Mouse (Mus musculus) mouse embryonic stem cell (cell line): ENCODE measurements around the gene Tia1.

Experiments
- in situ Hi-C, 2 experiments: fragments of 300-500 bp; cut with MboI; formaldehyde crosslinking; loops; 1 replicate in 1 of 2; 3 replicates in 1 of 2; pipeline ENCODE4 v1.14.3; 2019 to 2020; ENCODE audit warnings: low sequenced_read_pairs in 2 of 2, low pct_unique_long_range_greater_than_20kb in 1 of 2, mixed read lengths in 1 of 2; ENCODE audit not compliant: unreplicated experiment in 1 of 2

Tia1 gene

GRCm38 (mm10) chr6:86382551-86382950 lies 21.5 kb upstream of the Tia1 start:
- in situ Hi-C loops: no loop called here

DNA sequence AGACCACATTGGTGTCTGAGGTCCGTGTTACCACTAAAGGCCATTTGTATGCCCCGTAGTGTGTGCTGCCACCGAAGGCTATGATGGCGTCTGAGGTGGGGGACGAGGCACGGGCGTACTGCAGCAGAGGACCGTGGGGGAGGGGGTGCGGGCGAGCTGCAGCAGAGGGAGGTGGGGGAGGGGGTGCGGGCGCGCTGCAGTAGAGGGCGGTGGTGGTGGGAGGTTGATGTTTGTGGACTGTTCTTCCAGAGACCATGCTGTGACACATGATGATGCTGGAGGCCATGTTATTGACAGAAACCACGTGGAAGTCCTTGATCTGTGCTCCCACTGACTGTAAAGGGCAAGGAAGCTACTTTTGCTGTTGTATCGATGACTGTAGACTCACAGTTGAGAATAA lies 20.6 kb upstream of the Tia1 start:
- in situ Hi-C loops: no loop called here

DNA sequence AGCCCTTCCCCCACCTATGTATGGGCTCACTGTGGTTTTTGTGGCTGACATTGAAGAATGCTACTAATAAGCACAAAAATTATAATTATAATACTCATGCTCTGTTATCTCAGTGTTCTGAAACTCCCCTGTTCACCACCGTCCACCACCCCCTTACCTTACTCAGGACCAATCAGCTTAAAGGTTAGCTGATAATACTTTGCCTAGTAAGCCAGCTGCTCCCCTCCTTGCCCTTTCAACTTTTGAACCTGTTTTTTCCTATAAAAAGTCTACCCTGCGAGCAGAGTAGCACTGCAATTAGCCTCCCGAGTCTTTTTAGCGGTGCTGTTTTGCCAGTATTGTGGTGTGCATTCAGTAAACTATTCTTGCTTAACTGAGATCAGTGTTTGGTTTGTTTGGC lies 19.3 kb upstream of the Tia1 start:
- in situ Hi-C loops: no loop called here

- in situ Hi-C loops: no loop called here
These were observed 18.5 kb upstream of the Tia1 start for GRCm38 (mm10) chr6:86385362-86386104.

DNA sequence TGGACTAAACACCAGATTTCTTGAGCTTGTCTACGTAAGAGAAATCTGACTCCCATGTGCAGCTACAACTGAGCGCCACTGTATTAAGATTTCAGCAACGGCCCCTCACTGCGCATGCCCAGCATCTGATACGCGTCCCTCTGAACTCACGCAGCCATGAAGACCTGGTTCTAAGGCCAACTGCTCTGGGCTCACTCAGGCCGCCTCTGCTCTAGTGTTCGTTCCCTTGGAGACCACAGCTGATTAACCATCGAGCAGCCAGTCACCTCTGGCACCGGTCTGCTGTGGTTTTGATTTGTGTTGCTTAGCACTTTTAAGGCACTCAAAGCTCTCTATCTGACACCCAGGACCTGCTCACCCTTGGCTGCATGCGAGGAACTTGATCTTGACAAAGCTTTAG lies 16.7 kb upstream of the Tia1 start:
- in situ Hi-C loops: no loop called here

DNA sequence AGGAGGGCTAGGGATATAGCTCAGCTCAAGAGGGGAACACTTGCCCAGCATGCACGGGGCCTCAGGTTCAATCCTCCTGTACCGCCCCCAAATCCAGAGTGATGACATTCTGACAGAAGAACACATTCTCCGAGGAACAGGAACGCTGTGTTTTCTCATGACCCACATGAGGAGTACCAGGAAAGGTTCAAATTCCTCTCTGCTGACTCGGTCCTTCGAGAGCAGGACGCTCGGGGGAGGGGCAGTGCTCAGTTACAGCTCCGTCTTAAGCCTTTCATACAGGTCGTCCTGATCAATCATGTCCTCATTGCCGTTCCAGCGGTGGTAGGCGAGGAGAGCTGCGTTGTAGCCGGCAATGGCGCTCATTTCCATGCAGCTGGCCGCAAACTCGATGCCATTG lies 15.6 kb upstream of the Tia1 start:
- in situ Hi-C loops: no loop called here

DNA sequence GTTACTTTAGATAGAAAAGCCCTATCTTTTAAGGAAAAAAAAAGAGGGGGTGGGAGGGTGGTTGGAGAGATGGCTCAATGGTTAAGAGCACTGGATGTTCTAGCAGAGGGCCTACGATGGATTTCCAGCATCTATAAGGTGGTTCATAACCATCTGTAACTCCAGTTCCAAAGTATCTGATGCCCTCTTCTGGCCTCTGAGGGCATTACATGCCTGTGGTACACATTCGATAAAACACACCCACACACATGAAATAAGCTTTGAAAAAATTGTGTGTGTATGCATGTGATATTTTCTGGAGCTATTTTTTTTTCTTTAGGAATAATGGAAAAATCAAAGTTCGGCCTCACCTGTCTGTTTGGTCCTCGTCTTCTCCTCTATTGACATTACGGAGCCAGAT lies 12.7 kb upstream of the Tia1 start:
- in situ Hi-C loops: no loop called here

- in situ Hi-C loops: no loop called here
These were observed 10.8 kb upstream of the Tia1 start for GRCm38 (mm10) chr6:86393187-86393586.

DNA sequence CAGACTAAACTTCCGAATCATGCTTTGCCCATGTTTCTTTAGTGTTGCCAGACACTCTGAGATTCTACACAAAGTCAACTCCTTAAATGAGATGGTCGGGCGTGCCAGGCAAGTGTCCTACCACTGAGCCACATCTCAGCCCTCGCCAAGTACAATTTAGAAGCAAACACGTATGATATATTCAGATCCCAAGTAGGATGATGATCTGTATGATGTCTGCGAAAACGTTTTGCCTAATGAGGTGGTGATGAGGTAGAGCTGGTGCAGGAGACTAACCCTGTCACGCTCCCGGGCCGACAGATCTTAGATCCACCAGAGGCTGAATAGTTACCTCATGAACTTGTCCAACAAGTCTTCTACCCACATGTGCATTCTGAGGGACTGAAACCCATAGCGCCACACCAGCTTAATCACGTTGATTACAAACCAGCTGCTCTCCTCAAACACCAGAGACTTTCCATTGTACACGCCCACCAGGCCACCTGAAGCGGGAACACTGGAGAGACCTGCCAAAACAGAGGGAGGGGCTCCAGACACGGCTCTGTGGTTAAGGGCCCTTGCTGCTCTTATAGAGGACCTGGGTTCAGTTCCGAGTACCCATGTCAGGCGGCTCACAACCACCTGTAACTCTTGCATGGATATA lies 9.8 kb upstream of the Tia1 start:
- in situ Hi-C loops: no loop called here

DNA sequence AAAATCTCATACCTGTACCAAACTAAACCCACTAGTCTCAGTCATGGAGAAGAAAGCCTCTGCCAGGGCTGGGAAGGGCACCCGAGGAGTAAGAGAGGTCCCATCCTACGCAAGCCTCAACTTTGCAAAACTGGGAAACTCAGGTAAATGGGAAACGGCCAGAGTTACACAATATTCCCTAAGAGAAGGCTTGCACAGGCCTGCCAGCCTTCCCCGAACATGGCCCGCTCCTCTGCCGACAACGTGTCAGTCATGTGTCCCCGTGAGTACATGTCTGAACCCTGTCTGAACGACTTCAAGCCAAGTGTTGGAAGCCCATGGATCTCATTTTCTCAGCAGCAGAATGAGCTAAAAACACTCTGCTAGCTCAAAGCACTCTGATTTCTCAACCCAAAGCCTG lies 9.0 kb upstream of the Tia1 start:
- in situ Hi-C loops: no loop called here

DNA sequence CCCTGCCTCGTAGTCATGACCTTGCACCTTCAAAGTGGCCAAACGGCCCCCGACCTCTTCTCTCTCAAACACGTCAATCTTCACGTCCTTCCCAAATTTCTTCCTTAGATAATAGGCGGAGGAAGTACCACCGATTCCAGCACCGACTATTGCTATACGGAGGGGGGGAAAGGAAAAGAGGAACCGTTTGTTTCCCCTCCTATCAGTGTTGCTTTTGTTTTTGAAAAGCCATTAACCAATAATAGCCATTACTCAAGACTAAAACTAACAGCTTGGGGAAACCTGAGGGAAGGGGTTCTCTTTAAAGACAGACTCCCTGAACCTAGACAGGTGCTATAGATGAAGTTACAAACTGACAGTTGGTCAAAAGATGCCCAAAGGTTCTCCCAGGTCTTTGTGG lies 8.1 kb upstream of the Tia1 start:
- in situ Hi-C loops: no loop called here

GRCm38 (mm10) chr6:86396581-86397256 lies 7.3 kb upstream of the Tia1 start, which contains the start of gene Pcyox1:
TSS of gene Pcyox1 (minus strand) at chr6:86397154.
- in situ Hi-C loops: no loop called here

DNA sequence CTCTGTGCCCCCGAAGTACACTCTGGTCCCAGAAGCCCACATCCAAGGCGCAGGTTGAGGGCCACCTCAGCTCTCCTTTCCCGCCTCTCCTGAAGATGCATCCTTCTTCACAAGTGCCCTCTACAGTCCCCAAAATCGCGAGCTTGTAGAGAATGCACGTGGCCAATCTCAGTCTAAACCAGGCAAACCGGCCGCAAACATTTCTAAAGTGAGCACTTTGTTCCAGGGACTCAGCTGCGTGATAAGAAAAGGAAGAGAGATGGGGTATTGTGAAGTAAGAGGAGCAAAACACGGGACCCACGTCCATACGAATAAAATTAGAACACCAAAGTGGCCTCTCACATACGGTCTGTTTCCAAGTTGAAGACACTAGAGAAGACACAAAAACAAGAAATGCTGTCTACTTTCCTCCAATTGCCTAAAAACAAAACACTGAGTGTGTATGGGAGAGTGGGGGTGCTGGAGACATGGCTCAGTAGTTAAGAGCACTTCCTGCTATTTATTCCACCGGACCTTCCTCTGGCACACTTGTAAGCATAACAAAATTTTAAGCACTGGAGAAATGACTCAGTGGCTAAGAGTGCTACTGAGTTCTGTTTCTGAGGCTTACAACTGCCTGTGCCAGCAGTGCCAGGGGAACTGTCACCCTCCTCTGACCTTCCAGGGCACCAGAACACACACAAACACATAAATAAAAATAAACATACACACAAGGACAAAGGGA lies 6.6 kb upstream of the Tia1 start:
- in situ Hi-C loops: no loop called here

- in situ Hi-C loops: no loop called here
These were observed 5.0 kb upstream of the Tia1 start for GRCm38 (mm10) chr6:86398986-86399385.

GRCm38 (mm10) chr6:86399995-86400394 lies 4.0 kb upstream of the Tia1 start:
- in situ Hi-C loops: no loop called here

DNA sequence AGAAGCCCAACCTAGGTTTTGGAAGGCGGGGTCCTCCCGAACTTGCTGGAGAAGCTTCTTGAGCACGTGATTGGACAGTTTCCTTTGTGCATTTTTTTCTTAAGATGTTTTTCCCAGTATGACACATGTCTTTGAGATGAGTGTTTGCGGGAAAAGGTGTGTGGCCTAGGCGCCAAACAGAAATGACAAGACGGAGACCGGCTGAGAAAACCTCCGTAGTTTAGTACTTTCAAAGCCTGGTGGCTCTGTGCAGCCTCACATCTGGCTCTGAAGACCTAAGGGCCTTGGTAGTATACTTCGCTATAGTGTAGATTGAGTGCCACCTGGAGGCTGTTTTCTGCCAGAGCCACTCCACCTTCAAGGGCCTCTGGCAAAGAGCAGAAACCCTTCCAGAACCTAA lies 3.0 kb upstream of the Tia1 start:
- in situ Hi-C loops: no loop called here

- in situ Hi-C loops: no loop called here
These were observed 1.1 kb upstream of the Tia1 start for GRCm38 (mm10) chr6:86402681-86403607.

DNA sequence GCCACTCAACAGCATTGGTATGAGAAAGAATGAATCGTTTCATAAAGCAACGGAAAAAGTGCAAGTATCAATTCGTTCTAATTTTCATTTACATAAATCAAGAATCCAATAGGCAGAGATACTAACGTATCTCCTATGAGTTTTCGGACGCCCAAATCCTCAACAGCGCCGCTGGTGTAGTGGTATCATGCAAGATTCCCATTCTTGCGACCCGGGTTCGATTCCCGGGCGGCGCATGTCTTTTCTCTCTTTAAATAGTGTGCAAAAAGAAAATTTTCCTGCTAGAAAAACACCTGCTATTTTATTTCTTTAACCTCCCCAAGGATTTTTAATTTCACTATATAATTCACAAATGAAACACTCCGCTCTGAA lies 305 bp upstream of the Tia1 start:
- in situ Hi-C loops: no loop called here
